Mouse (Mus musculus) E14TG2a.4 (cell line): ENCODE measurements around the gene Akna.
"Not testable (repeated sequence)": the region's sequence is repeated elsewhere in the genome, so short reads cannot be mapped to it uniquely, and the experiment has no call there.

Source experiments
- H3K27me3 ChIP-seq: 2 replicates; pipeline ENCODE4 v1.6.1; 2014; ENCODE audit warnings: low read length, control low read depth; ENCODE audit not compliant: insufficient read depth
- H3K36me3 ChIP-seq: 2 replicates; pipeline ENCODE4 v1.6.1; 2014; ENCODE audit warnings: low read length, control low read depth; ENCODE audit not compliant: insufficient read depth
- H3K4me1 ChIP-seq: replicated peaks from 2 replicates; pipeline ENCODE4 v1.6.1; 2014; ENCODE audit warnings: low read depth, low read length, control low read depth
- H3K4me3 ChIP-seq: replicated peaks from 2 replicates; pipeline ENCODE4 v1.5.1; 2014; ENCODE audit warnings: mild to moderate bottlenecking, low read length
- H3K9me3 ChIP-seq: 2 replicates; pipeline ENCODE4 v1.6.1; 2014; ENCODE audit warnings: low read length, control low read depth
- CTCF ChIP-seq: conservative IDR thresholded peaks from 2 replicates; pipeline ENCODE4 v1.5.1; 2014; ENCODE audit warnings: low read length
- NANOG ChIP-seq: IDR thresholded peaks from 2 replicates; pipeline ENCODE4 v1.6.1; 2014; ENCODE audit warnings: borderline replicate concordance, low read length, mixed read lengths
- POU5F1 ChIP-seq: IDR thresholded peaks from 2 replicates; pipeline ENCODE4 v1.6.1; 2014; ENCODE audit warnings: low read length, borderline replicate concordance

Akna gene

DNA sequence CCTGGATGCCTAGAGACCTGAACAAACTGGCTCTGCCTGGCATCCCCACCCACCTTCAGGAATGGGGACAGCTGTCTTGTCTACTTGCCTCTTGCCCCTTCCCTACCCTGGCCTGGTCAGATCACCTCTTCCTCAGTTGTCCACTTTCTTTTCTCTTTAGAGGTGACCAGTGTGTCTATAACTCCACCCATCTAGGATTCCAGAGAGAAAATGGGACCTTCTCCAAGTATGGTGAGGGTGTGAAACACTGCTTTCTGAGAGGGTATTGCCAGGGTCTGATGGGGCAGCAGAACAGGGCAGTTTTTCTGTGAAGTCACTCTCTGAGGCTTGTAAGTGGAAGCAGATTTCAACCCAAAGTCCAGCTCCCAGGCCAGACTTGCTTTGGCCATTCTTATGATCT, 57.9 kb downstream of the Akna start:
- Histone ChIP-seq H3K27me3 (no peaks in the 10 kb centered on the region), H3K4me3 (no peak overlapping the region), H3K9me3 (no peaks in the 10 kb centered on the region), H3K4me1 (peaks cover 4% of the 10 kb centered on the region; the same call in 1 of the 2 replicates), H3K36me3 (no peaks in the 10 kb centered on the region)
- TF ChIP-seq CTCF (no peak), POU5F1 (no peak), NANOG (no peak)

DNA sequence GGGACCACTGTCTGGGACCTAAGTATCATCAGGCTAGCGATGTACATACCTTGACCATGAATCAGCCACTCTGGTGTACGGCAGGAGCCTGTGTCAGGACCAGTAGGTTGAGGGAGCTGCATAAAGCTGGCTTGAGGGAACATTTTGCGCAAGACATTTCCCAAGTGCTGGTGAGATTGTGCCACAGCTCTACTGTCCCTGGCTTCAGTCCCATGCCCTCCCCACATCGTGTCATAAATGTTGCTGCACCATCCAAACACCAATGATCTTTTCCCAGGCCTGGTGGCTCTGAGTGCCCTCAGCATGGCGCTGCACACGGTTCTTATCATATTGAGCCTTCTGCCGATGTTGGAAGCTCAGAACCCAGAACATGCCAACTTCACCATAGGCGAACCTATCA, 58.9 kb downstream of the Akna start, which contains the start of gene Orm1:
TSS of gene Orm1 (plus strand) at position 266 of the 400 bp plus-strand sequence.
- Histone ChIP-seq H3K4me1 (peaks cover 4% of the 10 kb centered on the region; the same call in 1 of the 2 replicates), H3K4me3 (no peak within 1 kb of the TSS), H3K36me3 (no peaks in the 10 kb centered on the region), H3K27me3 (no peaks in the 10 kb centered on the region), H3K9me3 (no peaks in the 10 kb centered on the region)
- TF ChIP-seq CTCF, result no peak
- TF ChIP-seq NANOG, result no peak
- TF ChIP-seq POU5F1, result no peak

DNA sequence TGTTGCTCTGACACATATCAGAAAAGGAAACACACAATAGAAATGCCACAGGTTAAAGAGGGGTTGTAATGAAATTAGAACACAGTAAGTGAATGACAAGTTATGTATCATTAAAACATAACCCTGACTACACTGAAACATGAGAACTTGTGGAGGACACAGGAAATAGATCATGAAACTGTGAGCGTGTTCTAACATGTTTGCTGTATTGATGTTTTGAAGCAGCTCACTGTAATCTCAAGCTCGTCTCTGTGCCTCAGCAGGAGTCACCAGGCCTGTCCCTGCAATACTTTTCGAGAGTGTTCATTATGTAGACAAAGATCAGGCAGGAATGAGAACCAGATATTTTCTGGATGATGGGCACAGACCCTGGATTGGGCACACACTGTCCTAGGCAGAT, 59.5 kb downstream of the Akna start:
- no peaks in the 10 kb centered on the region for H3K27me3 ChIP-seq
- peaks cover 4% of the 10 kb centered on the region; the same call in 1 of the 2 replicates for H3K4me1 ChIP-seq
- peaks cover 2% of the 10 kb centered on the region for H3K9me3 ChIP-seq
- H3K4me3 ChIP-seq, result no peak overlapping the region
- no peaks in the 10 kb centered on the region for H3K36me3 ChIP-seq
- TF ChIP-seq POU5F1 (no peak), NANOG (no peak), CTCF (no peak)

DNA sequence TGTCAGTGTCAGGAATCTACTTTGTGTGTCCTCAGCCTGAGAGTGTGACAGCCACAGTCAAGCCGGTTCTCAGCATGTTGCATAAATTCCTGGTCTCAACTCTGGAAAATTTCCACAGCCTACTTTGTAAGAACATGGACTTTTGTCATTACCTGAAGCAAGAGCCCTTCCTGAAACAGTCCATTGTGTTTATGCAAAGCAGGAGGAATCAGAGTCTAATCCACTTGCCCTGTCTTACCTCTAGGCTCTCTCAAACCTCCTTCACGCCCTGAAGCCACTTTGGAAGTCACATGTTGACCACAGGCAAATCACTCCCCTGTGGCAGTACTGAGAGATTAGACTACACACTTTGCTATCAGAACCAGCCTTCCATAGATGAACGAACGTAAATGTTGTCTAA, 60.7 kb downstream of the Akna start:
- Histone ChIP-seq H3K9me3 (peaks cover 13% of the 10 kb centered on the region), H3K36me3 (no peaks in the 10 kb centered on the region), H3K4me3 (no peak overlapping the region), H3K27me3 (no peaks in the 10 kb centered on the region), H3K4me1 (peaks cover 4% of the 10 kb centered on the region; the same call in 1 of the 2 replicates)
- no peak for TF ChIP-seq NANOG
- TF ChIP-seq POU5F1, result no peak
- no peak for TF ChIP-seq CTCF

DNA sequence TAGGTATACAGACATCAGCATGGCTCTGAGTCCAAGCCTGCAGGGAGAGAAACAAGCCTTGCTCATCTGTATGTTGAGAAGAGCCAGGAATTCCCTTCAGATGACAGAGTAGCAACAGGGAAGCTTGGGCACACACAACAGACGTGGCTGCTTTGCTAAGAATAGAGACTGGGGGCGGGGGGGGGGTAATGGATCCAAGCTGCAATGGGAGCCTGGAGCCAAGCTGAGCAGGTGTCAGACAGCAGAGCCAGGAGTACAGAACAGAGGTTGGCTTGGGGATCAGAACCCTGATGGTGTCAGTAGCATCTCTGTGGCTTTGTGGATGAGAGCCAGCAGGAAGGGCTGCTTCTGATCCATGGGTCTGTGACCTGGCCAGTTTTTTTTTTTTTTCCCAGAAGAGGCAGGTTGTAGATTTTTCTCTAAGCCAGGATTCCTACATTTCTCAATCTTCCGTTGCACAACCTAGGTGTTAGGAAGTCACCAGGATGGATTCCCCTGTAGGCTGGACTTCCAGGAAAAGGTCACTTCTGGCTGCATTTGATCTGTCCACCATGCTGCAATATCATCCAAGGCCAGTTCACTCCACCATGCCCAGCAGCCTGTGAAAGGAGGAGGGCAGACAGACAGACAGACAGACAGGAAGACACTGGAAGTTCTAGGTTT, 64.6 kb downstream of the Akna start:
- TF ChIP-seq CTCF, result no peak
- TF ChIP-seq NANOG, result no peak
- no peak for TF ChIP-seq POU5F1
- Histone ChIP-seq H3K9me3 (peaks cover 13% of the 10 kb centered on the region), H3K4me1 (no peaks in the 10 kb centered on the region; the same call in 1 of the 2 replicates), H3K36me3 (no peaks in the 10 kb centered on the region), H3K27me3 (no peaks in the 10 kb centered on the region), H3K4me3 (no peak overlapping the region)

DNA sequence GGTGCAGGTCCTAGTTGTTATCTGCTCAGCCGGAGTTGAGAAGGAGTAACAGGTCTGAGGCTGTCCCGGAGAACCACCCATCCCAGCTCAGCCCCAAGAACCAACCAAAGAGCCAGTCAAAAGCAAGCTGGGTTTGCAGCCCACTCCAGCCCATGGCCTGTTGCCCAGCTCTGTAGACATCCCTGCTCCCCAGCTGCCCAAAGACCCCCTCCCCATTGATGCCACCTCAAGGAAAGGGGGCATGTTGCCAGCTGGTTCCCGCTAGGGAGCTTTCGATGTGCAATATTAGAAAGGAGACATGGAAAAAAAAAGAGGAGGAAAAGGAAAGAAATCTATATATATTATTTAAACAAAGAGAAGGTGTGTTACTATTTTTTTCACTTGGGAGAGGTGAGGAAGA, 69.8 kb downstream of the Akna start:
- Histone ChIP-seq H3K4me1 (no peaks in the 10 kb centered on the region), H3K36me3 (no peaks in the 10 kb centered on the region), H3K27me3 (peaks cover 6% of the 10 kb centered on the region), H3K4me3 (no peak overlapping the region), H3K9me3 (peaks cover 9% of the 10 kb centered on the region)
- TF ChIP-seq NANOG (no peak), POU5F1 (no peak), CTCF (no peak)

DNA sequence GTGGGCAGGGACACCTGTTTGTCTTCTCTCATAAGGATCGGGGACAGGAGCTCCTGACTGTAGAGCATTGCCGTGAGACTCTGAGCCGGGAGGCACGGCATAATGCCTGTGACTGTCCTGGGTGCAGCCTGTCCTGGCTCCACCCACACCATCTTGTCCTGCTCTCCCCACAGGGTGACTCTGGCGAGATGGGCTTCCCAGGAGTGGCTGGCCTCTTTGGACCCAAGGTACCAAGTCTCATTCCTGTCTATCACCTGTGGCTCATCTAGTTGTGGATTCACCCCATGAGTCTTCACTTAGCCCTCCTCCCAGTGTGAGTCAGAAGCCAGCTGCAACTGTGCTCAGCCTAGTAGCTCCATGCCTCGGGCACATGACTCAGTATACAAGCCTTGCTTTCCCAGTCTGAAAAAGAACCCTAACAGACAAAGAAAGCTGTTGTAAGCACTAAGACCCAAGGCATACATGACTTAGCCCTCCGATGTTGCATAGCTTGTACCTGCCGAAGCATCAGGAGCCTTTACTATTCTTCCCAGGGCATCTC, 79.8 kb downstream of the Akna start:
- Histone ChIP-seq H3K4me3 (no peak overlapping the region), H3K4me1 (no peaks in the 10 kb centered on the region), H3K36me3 (no peaks in the 10 kb centered on the region), H3K9me3 (no peaks in the 10 kb centered on the region), H3K27me3 (no peaks in the 10 kb centered on the region)
- TF ChIP-seq CTCF (no peak), NANOG (no peak), POU5F1 (no peak)

DNA sequence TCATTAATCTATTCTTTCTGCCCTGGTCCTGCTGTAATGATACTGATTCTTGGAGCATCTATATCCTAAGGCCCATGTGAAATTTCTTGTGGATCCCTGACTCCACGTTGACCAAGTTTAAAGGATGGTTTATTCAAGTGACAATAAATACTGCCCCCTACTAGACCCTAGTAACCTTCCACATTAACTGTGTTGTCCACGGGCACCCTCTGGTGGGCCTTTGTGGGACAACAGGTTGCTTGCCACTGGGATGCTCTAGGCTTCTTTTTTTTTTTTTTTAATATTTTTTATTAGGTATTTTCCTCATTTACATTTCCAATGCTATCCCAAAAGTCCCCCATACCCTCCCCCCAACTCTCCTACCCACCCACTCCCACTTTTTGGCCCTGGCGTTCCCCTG, 83.6 kb downstream of the Akna start:
- H3K9me3 ChIP-seq, H3K36me3 ChIP-seq, H3K4me3 ChIP-seq, H3K4me1 ChIP-seq: not testable (repeated sequence)
- peak; percentile 52 for TF ChIP-seq CTCF
- peaks cover 21% of the 10 kb centered on the region; the same call in 1 of the 2 replicates for H3K27me3 ChIP-seq
